Mouse (Mus musculus) hindbrain, embryonic 15.5 days (tissue): ENCODE results near the gene Ccdc162. TPM values are rescaled to one million over a fixed set of nuclear protein-coding genes. Genes with fewer than 3 reads are reported as not detected.
A peak's percentile ranks its signal among the peaks of the same experiment; 100 is the strongest.

Source experiments
- ATAC-seq: fragments of 200-750 bp; cut with Nextera tagmentation; 2 replicates; pipeline ENCODE4 v1.8.0; 2017; ENCODE audit warnings: low read depth, moderate number of reproducible peaks, moderate TSS enrichment; ENCODE audit not compliant: low FRiP score
- H3K27ac ChIP-seq: fragments of 300-500 bp; sonication (generic); replicated peaks from 2 replicates; pipeline ENCODE4 v1.5.1; 2015; ENCODE audit warnings: mild to moderate bottlenecking, inconsistent platforms
- H3K27me3 ChIP-seq: fragments of 300-500 bp; sonication (generic); 2 replicates; pipeline ENCODE4 v1.6.1; 2015; ENCODE audit warnings: control low read depth, inconsistent platforms
- H3K36me3 ChIP-seq: fragments of 300-500 bp; sonication (generic); 2 replicates; pipeline ENCODE4 v1.6.1; 2015; ENCODE audit warnings: control low read depth, inconsistent platforms
- H3K4me1 ChIP-seq: fragments of 300-500 bp; sonication (generic); replicated peaks from 2 replicates; pipeline ENCODE4 v1.6.1; 2015; ENCODE audit warnings: control low read depth, inconsistent platforms
- H3K4me2 ChIP-seq: fragments of 300-500 bp; sonication (generic); 2 replicates; pipeline ENCODE4 v1.6.1; 2015; ENCODE audit warnings: moderate library complexity, mild to moderate bottlenecking, inconsistent platforms
- H3K4me3 ChIP-seq: fragments of 300-500 bp; sonication (generic); 2 replicates; pipeline ENCODE4 v1.5.1; 2015; ENCODE audit warnings: mild to moderate bottlenecking, inconsistent platforms
- H3K9ac ChIP-seq: fragments of 300-500 bp; sonication (generic); 2 replicates; pipeline ENCODE4 v1.6.1; 2015; ENCODE audit warnings: inconsistent platforms
- H3K9me3 ChIP-seq: fragments of 300-500 bp; sonication (generic); 2 replicates; pipeline ENCODE4 v1.6.1; 2016; ENCODE audit warnings: control low read depth, inconsistent platforms
- WGBS: fragments of 180-500 bp; shearing (Covaris S2); methylation state at CpG from one replicate; pipeline ENCODE4 v1.1.7; 2015; 5-methylcytosine and 5-hydroxymethylcytosine counted together
- polyA plus RNA-seq: library from polyadenylated mRNA; unstranded; fragments of >200 nt; fragmentation: Nextera tagmentation; extraction: Ambion mirVana; gene quantifications from 2 replicates; pipeline ENCODE4 v1.2.1, GENCODE M21; 2015

Gene Ccdc162
- polyA plus RNA-seq, result 0.92 and 1.8 TPM in 2 replicates

DNA sequence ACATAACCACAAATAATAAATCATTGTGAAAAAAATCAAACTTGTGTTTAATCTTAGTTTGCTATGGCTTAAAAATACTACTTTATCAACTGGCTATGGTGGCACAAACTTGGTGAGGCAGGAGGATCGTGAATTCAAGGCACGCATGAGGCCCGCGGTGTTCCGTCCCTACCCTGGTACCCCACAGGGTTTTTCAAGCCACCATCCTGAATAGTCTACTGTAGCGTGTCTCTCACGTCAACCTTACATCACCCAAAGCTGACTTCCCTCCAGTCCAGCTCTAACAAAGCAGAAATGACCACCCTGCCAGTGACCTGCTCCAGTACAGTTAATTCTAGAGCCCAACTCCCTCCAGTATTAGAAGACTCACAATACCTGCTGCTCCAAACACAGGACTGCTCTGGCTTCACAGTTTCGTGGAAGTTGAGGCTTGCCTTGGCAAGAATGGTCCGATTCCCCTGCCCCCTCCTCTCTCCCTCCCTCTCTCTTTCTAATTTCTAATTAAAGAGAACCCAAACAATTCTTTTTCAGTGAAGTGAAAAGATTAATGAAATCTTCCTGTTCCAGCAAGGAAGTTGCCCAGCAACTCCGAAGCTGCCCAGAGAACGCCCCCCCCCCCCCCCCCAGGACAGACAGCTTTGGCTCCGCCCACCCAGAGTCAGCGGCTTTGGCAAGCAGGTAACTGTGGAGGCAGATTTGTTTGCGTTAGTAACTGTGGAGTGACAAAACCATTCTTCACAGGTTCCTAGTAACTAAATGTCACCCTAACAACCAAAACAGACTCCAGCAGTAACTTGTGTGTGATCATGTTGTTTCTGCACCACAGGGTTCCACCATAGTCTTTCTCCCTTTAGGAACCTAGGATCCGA is at the start of gene Ccdc162:
Gene Ccdc162 (minus strand): TSS at position 606 of the 869 bp plus-strand sequence.
- peak within 1 kb of the TSS; percentile 36 for H3K4me2 ChIP-seq
- no peaks in the 10 kb centered on the region for H3K36me3 ChIP-seq
- WGBS, result 24% methylated on average over 15 of the region's 15 CpGs
- H3K27ac ChIP-seq, result peak within 1 kb of the TSS; percentile 69
- no peaks in the 10 kb centered on the region for H3K27me3 ChIP-seq
- no peak within 1 kb of the TSS for H3K9ac ChIP-seq
- peak within 1 kb of the TSS; percentile 18; the same call in 1 of the 2 replicates for H3K4me3 ChIP-seq
- peaks cover 20% of the 10 kb centered on the region for H3K4me1 ChIP-seq
- ATAC-seq, result peak; percentile 75
- no peaks in the 10 kb centered on the region for H3K9me3 ChIP-seq

DNA sequence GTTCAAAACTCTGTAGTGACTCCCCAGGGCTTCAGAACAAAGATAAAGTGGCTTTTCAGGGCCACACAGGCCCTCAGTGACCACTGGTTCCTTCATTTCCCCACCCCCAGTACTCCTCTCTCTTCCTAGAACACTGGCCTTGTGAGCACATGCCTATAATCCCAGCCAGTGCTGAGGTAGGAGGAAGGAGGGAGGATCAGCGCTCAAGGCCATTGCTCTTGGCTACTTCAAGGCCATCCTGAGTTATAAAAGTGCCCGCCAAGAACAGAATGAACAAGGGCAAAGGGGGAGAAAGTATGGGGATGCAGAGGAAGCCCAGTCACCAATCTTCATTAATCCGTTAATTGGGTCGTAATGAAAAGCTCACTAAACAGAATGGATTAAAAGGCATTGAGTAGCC is 49.2 kb upstream of the Ccdc162 start:
- ATAC-seq, result no peak
- 89% methylated on average over 4 of the region's 4 CpGs for WGBS
- Histone ChIP-seq H3K4me1 (no peaks in the 10 kb centered on the region), H3K27ac (no peak overlapping the region), H3K4me2 (no peak overlapping the region), H3K9me3 (no peaks in the 10 kb centered on the region), H3K27me3 (no peaks in the 10 kb centered on the region), H3K36me3 (no peaks in the 10 kb centered on the region), H3K4me3 (no peak overlapping the region), H3K9ac (no peak overlapping the region)

DNA sequence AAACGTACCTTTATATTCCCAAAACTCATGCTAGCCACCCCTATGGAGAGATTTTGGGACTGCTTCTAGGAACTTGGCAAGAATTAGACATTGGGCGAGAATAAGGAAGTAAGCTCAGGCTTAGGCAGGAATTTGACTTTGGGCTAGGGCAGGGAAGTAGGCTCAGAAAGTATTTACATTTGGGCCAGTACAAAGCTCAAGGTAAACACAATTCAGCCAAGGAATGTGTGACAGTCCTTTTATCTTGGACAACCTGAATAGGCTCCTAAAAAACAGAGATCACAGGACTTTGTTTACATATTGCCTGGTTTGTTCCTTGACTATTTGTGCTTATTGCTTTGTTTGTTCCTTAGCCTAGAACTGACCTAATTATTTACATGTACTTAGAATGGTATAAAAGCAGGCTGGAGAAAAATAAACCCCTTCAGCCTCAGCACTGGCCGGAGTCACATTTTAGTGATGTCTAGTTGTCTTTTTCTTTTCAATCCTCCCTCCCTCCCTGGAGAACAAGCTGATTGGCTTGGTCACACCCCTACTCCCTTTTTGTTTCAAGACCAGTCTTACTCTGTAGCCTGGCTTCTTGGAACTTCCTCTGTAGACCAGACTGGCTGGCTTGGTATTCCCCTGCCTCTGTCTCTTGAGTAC is 47.4 kb upstream of the Ccdc162 start:
- H3K27ac ChIP-seq, result no peak overlapping the region
- no peaks in the 10 kb centered on the region for H3K4me1 ChIP-seq
- no peaks in the 10 kb centered on the region for H3K27me3 ChIP-seq
- no peaks in the 10 kb centered on the region for H3K36me3 ChIP-seq
- no peak overlapping the region for H3K4me2 ChIP-seq
- H3K9me3 ChIP-seq, result no peaks in the 10 kb centered on the region
- H3K9ac ChIP-seq, result no peak overlapping the region
- ATAC-seq, result no peak
- 79% methylated on average over 3 of the region's 3 CpGs for WGBS
- no peak overlapping the region for H3K4me3 ChIP-seq

DNA sequence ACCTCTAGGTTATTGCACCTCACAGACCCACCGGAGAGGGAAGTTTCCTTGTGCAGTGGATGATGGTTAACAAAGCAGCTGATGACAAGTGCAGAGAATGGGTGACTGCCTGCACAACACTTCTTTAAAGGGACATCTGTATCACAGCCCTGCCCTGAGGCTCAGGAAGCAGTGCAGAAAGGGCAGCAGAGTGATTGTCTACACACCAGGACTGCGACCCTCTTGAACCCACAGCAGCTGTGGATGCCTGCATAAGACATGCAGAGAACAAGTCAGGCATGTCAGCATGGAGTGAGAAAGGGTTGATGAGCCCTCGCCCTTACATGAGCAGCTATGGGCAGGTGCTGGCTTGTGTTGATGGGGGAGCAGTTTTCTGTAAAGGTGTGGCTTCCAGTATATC is 44.4 kb upstream of the Ccdc162 start:
- WGBS, result 71% methylated on average over 3 of the region's 3 CpGs
- no peak overlapping the region for H3K27ac ChIP-seq
- H3K4me2 ChIP-seq, result no peak overlapping the region
- no peak overlapping the region for H3K4me3 ChIP-seq
- H3K27me3 ChIP-seq, result no peaks in the 10 kb centered on the region
- H3K4me1 ChIP-seq, result no peaks in the 10 kb centered on the region
- H3K9me3 ChIP-seq, result no peaks in the 10 kb centered on the region
- no peak overlapping the region for H3K9ac ChIP-seq
- no peaks in the 10 kb centered on the region for H3K36me3 ChIP-seq
- no peak for ATAC-seq

DNA sequence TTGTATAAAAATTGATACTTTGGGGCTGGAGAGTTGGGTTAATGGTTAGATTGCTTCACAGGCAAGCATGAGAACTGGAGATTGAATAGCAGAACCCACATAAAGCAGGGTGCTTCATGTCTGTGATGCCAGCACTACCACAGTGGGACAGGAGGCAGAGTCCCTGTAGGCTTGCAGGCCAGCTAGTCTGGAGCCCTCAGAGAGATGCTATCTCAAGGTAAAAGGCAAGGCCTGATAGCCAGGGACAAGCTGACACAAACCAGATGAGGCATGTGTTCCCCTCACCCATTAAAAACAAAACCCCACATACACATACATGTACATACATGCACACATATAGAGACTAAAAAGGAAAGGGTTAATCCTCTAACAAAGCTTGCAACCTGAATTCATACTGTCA is 41.6 kb upstream of the Ccdc162 start:
- no peak overlapping the region for H3K4me2 ChIP-seq
- no peaks in the 10 kb centered on the region for H3K9me3 ChIP-seq
- no peak overlapping the region for H3K27ac ChIP-seq
- no peaks in the 10 kb centered on the region for H3K27me3 ChIP-seq
- no peak overlapping the region for H3K9ac ChIP-seq
- ATAC-seq, result no peak
- no peak overlapping the region for H3K4me3 ChIP-seq
- H3K36me3 ChIP-seq, result no peaks in the 10 kb centered on the region
- H3K4me1 ChIP-seq, result no peaks in the 10 kb centered on the region

DNA sequence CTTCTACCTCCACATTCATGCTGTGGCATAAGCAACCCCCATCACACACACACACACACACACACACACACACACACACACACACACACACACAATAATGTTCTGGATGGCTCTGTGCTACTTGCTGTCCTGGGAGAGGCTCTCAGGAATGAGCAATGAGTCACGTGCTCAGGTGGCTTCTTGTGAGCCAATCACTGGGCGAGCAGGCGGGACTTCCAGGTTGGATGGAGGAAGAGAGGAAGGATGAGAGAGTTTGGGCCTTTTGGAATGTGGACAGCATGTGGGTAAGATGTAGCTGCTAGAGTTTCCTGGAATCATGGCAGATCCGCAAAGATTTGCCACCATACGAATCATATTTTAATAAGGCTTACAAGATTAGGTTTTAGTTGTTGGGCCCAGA is 40.8 kb upstream of the Ccdc162 start:
- no peaks in the 10 kb centered on the region for H3K4me1 ChIP-seq
- no peaks in the 10 kb centered on the region for H3K36me3 ChIP-seq
- H3K4me3 ChIP-seq, result no peak overlapping the region
- no peak overlapping the region for H3K4me2 ChIP-seq
- no peaks in the 10 kb centered on the region for H3K27me3 ChIP-seq
- no peak for ATAC-seq
- H3K27ac ChIP-seq, result no peak overlapping the region
- H3K9ac ChIP-seq, result no peak overlapping the region
- 93% methylated on average over 5 of the region's 5 CpGs for whole genome bisulfite sequencing
- no peaks in the 10 kb centered on the region for H3K9me3 ChIP-seq

DNA sequence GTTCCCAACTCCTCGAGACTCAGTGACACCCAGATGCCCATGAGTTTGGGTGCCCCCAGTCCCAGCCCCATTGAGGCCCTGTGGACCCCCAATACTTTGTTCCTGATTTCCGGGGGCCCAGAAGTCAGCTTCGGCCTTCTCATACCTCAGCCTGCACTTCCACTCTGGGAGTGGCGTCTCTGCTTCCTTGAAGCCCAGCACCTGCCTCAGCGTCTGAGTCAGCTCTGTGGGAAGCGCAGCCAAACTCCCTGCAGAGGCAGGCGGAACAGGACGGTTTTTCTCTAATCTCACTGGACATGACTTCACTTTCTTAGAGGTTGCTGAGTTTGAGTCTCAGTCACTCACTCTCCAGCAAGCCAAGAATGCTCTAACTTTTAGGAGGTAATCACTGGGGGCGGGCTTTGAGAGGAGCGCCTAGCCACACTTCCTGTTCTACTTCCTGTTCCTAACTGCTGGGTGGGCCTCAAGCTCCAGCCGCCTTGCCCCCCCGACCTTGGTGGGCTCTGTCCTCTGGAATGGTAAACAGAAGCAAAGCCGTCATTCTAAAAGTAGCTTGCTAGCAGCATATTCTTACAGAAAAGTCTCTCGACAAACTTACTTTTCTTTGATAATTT is 35.5 kb upstream of the Ccdc162 start:
- Histone ChIP-seq H3K4me3 (no peak overlapping the region), H3K36me3 (no peaks in the 10 kb centered on the region), H3K27ac (no peak overlapping the region), H3K27me3 (no peaks in the 10 kb centered on the region), H3K4me2 (no peak overlapping the region), H3K4me1 (no peaks in the 10 kb centered on the region), H3K9me3 (no peaks in the 10 kb centered on the region), H3K9ac (no peak overlapping the region)
- 88% methylated on average over 14 of the region's 14 CpGs for WGBS
- no peak for ATAC-seq

DNA sequence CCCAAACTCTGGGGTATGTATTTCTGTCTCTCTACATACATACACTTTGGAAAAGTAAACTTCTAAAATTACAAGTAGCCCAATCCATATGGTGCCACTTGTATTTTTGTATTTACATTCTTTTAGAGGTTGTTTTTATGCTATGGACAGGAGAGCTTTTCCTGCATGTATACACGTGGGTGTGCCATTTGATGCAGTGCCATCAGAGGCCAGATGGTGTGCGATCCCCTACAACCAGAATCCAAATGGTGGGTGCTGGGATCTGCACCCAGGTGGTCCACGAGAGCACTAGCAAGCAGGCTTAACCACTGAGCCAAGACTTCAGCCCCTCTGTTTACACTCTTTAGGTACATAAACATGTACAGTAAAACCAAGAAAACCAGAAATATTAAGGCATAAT is 32.9 kb upstream of the Ccdc162 start:
- no peaks in the 10 kb centered on the region for H3K27me3 ChIP-seq
- no peak overlapping the region for H3K27ac ChIP-seq
- H3K36me3 ChIP-seq, result no peaks in the 10 kb centered on the region
- H3K4me2 ChIP-seq, result no peak overlapping the region
- 0 out of 2 replicates have a peak, but pooled peaks cover 2% of the 10 kb centered on the region for H3K4me1 ChIP-seq
- no peaks in the 10 kb centered on the region for H3K9me3 ChIP-seq
- WGBS, result 78% methylated on average over 3 of the region's 3 CpGs
- no peak overlapping the region for H3K4me3 ChIP-seq
- no peak overlapping the region for H3K9ac ChIP-seq
- no peak for ATAC-seq

DNA sequence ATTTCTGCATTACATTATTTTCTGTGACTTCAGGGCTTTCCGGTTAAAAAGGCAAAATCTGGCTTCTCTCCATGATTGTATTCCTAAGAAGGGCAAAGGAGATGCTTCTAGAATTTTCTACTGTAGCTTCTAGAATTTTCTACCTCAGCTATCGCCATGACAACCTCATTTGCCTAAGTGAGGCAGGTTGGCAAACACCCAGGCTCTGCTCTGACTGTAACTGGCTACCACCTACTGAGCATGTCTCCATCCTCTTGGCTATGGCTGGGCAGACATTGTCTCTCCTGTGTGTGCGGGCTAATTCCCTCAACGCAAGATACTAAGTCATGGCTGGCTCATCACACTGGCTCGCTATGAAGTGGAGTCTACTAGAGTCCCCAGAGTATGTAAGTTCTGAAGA is 30.1 kb upstream of the Ccdc162 start:
- no peaks in the 10 kb centered on the region for H3K36me3 ChIP-seq
- H3K4me1 ChIP-seq, result 0 out of 2 replicates have a peak, but pooled peaks cover 2% of the 10 kb centered on the region
- WGBS, result 72% methylated on average over 5 of the region's 5 CpGs
- no peak overlapping the region for H3K4me2 ChIP-seq
- H3K4me3 ChIP-seq, result no peak overlapping the region
- H3K9ac ChIP-seq, result no peak overlapping the region
- ATAC-seq, result no peak
- H3K27ac ChIP-seq, result no peak overlapping the region
- H3K9me3 ChIP-seq, result no peaks in the 10 kb centered on the region
- no peaks in the 10 kb centered on the region for H3K27me3 ChIP-seq

DNA sequence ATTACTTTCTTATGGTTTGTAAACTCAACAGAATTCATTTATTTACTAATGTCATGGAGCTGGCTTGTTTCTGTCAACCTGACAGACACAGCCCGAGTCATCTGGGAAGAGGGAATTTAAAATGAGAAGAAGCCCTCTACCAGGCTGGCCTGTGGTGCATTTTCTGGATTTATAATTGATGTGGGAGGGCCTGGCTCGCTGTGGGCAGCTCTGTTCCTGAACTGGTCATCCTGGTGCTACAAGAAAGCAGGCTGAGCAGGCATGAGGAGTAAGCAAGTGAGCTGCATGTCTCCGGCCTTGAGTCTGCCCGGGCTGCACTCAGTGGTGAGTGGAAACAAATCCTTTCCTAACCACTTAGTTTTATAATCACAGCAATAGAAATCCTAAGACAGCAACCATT is 27.6 kb upstream of the Ccdc162 start:
- H3K36me3 ChIP-seq, result no peaks in the 10 kb centered on the region
- WGBS, result 81% methylated on average over 4 of the region's 4 CpGs

DNA sequence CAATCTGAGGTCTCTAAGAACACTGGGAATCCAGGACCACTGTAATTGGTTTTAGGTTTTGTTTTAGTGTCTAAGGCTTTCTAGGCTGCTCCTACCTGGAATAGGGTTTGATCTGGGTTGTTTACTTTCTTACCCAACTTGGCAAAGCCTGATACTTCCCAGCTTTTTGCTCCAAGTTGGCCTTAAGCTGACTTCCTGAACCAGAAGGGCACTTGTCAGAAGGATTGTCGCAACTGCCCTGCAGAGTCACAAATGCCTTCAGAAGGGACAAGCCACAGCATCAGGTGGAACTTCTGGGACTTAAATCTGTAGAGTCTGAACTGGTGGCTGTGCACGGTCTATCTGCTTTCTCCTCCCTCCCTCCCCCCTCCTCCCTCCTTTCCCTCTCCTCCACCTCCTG is 23.8 kb upstream of the Ccdc162 start:
- no peaks in the 10 kb centered on the region for H3K36me3 ChIP-seq
- WGBS, result 88% methylated on average over 2 of the region's 2 CpGs
- no peak overlapping the region for H3K9ac ChIP-seq
- no peaks in the 10 kb centered on the region for H3K4me1 ChIP-seq
- H3K4me3 ChIP-seq, result no peak overlapping the region
- no peaks in the 10 kb centered on the region for H3K27me3 ChIP-seq
- H3K4me2 ChIP-seq, result no peak overlapping the region
- no peaks in the 10 kb centered on the region for H3K9me3 ChIP-seq
- no peak for ATAC-seq
- H3K27ac ChIP-seq, result no peak overlapping the region

More for the DNA sequence above, 27.6 kb upstream of the Ccdc162 start:
- Histone ChIP-seq H3K9me3 (no peaks in the 10 kb centered on the region), H3K4me2 (no peak overlapping the region), H3K4me3 (no peak overlapping the region), H3K27me3 (no peaks in the 10 kb centered on the region), H3K4me1 (0 out of 2 replicates have a peak, but pooled peaks cover 2% of the 10 kb centered on the region), H3K9ac (no peak overlapping the region), H3K27ac (no peak overlapping the region)
- no peak for ATAC-seq

DNA sequence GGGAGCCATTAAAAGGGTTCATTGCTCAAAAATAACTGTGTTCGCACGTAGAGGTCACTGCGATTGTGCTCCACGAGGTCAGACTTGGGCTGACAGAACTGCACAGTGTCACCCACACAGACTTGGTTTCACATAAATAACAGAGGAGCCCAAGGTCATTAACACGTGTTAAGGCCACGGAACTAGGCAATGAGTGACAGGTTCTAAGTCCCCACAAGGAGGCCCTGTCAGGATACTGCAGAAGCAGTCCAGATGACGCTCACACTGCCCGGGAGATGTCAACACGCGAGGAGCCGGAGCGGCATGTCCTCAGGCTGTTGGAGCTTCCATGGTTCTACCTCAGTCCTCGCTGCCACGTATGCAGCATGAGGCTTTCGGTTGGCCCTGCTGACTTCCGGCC is 20.8 kb upstream of the Ccdc162 start:
- H3K9ac ChIP-seq, result no peak overlapping the region
- H3K9me3 ChIP-seq, result no peaks in the 10 kb centered on the region
- H3K27me3 ChIP-seq, result no peaks in the 10 kb centered on the region
- no peak overlapping the region for H3K27ac ChIP-seq
- ATAC-seq, result no peak
- no peaks in the 10 kb centered on the region for H3K36me3 ChIP-seq
- H3K4me2 ChIP-seq, result no peak overlapping the region
- 96% methylated on average over 16 of the region's 16 CpGs for WGBS
- no peak overlapping the region for H3K4me3 ChIP-seq
- H3K4me1 ChIP-seq, result no peaks in the 10 kb centered on the region
